Mouse (Mus musculus) layer of hippocampus, postnatal 25 days (tissue): ENCODE measurements around the gene Paf1. TPM values are rescaled to one million over a fixed set of nuclear protein-coding genes. Genes with fewer than 3 reads are reported as not detected.

Source experiments
- DNase-seq, 2 experiments: peaks; one replicate each; pipeline ENCODE4 v3.0.0; 2022; ENCODE audit warnings: mixed read lengths in 2 of 2, low spot score in 1 of 2; ENCODE audit errors: extremely low spot score in 1 of 2
- total RNA-seq, 2 experiments: library from RNA; stranded (reverse); gene quantifications; 2 replicates each; pipeline ENCODE4 v1.2.3; 2021

Paf1 gene
- total RNA-seq, 2 experiments from 2014 or later, result 63.0 to 69.3 TPM

GRCm38 (mm10) chr7:28370051-28370450 lies 22.7 kb upstream of the Paf1 start:
- no peak for DNase-seq

- DNase-seq, result no peak
Measured at GRCm38 (mm10) chr7:28370977-28371513, 21.7 kb upstream of the Paf1 start.

GRCm38 (mm10) chr7:28371514-28371989 lies 21.2 kb upstream of the Paf1 start:
- no peak for DNase-seq

- peak; percentile 93 to 94 for DNase-seq
Measured at GRCm38 (mm10) chr7:28372251-28373108, 20.3 kb upstream of the Paf1 start, which contains the start of gene Plekhg2. Gene Plekhg2, minus strand, starts transcription at chr7:28372599.

GRCm38 (mm10) chr7:28373131-28373581 lies 19.6 kb upstream of the Paf1 start:
- peak; percentile 37 to 78 for DNase-seq

- no peak for DNase-seq
Measured at GRCm38 (mm10) chr7:28373891-28374495, 18.8 kb upstream of the Paf1 start.

- no peak for DNase-seq
Measured at GRCm38 (mm10) chr7:28374647-28375046, 18.1 kb upstream of the Paf1 start.

- peak; percentile 43 to 55 for DNase-seq
Measured at GRCm38 (mm10) chr7:28375176-28375921, 17.4 kb upstream of the Paf1 start.

GRCm38 (mm10) chr7:28376011-28376771 lies 16.6 kb upstream of the Paf1 start:
- DNase-seq, result no peak

- no peak for DNase-seq
Measured at GRCm38 (mm10) chr7:28377190-28378065, 15.3 kb upstream of the Paf1 start.

- DNase-seq, result no peak
Measured at GRCm38 (mm10) chr7:28378066-28378690, 14.6 kb upstream of the Paf1 start.

- peak; percentile 62 to 80 for DNase-seq
Measured at GRCm38 (mm10) chr7:28378769-28379651, 13.7 kb upstream of the Paf1 start.

- DNase-seq, result no peak
Measured at GRCm38 (mm10) chr7:28380237-28381016, 12.3 kb upstream of the Paf1 start, which contains the start of gene Zfp36. Gene Zfp36, minus strand, starts transcription at chr7:28380253.

GRCm38 (mm10) chr7:28381017-28381790 lies 11.5 kb upstream of the Paf1 start:
- no peak for DNase-seq

GRCm38 (mm10) chr7:28381938-28382337 lies 10.8 kb upstream of the Paf1 start:
- no peak for DNase-seq
